Mouse (Mus musculus) thymus, adult 2 months (tissue): ENCODE data around the gene Setd5.

Source experiments
- CTCF ChIP-seq: fragments of 200-500 bp; IDR thresholded peaks from 2 replicates; pipeline ENCODE4 v1.5.1; 2012; ENCODE audit warnings: mild to moderate bottlenecking, control low read depth, low read length, moderate library complexity, borderline replicate concordance; ENCODE audit not compliant: control insufficient read depth, poor library complexity, insufficient read depth; ENCODE audit errors: extremely low read depth
- POLR2A ChIP-seq: fragments of 200-500 bp; IDR thresholded peaks from 2 replicates; pipeline ENCODE4 v1.6.1; 2012; ENCODE audit warnings: mild to moderate bottlenecking, low read length, control low read depth, moderate library complexity; ENCODE audit not compliant: control insufficient read depth, poor library complexity, insufficient read depth; ENCODE audit errors: extremely low read depth

DNA sequence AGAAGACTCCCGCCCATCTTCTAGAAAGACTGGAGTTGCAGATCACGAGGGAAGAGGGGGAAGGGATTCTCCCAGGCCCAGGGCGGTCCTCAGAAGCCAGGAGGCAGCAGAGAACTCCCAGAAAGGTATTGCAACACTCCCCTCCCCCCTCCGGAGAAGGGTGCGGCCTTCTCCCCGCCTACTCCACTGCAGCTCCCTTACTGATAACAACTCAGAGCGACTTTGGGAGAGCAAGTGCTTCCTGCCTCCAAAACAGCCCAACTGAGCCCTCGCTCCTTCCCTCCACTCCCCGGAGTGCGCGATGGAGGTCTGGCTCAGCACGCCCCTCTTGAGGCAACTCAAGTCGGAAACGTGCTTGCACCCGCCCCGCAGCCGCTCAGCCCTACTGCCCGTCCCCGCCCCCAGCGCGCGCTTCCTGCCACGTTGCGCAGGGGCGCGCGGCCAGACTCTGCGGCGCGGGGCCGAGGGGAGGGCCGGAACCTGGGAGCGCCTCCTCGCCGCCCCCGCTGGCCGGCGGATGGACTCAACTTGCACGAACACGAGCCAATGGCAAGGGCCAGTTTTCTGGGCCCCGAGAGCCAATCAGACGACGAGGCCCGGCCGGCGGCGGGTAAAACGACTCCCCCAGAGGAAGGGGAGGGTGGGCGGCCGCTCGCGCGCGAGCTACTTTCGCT is 1.0 kb upstream of the Setd5 start:
- TF ChIP-seq POLR2A (no peak), CTCF (no peak; the same call in 1 of the 2 replicates)
